Comparison of ENCODE assay signal across 23 mouse cellular contexts in genomic region chr12:90260301-90260700, GRCm38 (mm10).
DNase-seq lines count a peak whose midpoint lies in the region; ATAC-seq and TF ChIP-seq lines count a peak whose summit lies in the region.
"Had no signal": no experiment of that assay in that cellular context is flagged by ENCODE, and none has a peak within 500 bp of the region (broad histone marks: within the 10 kb centered on the region; RNA-seq: fewer than 3 reads in every experiment).

No protein-coding gene starts in this region.

- no peak for TF ChIP-seq CTCF in kidney, adult 2 months (conservative IDR thresholded peaks at IDR 0.05; ENCODE audit: insufficient read depth, insufficient read length, low read depth, low read length)
- no peak for TF ChIP-seq CTCF in testis, adult 2 months (IDR thresholded peaks at IDR 0.05; ENCODE audit: control insufficient read depth, insufficient read depth, insufficient replicate concordance, low read depth, low read length)

- peak; percentile 69; the same call in 1 of the 2 replicates for ATAC-seq in kidney, embryonic 15.5 days (replicated peaks; ENCODE audit: low FRiP score)
- ATAC-seq: forebrain, embryonic 14.5 days; hindbrain, postnatal 0 days had no signal

- no peak overlapping the region for H3K27ac ChIP-seq in kidney, embryonic 15.5 days
- H3K27ac ChIP-seq in kidney, adult 2 months (ENCODE audit: insufficient read depth, low read depth, low read length): no peak overlapping the region
- H3K27ac ChIP-seq in testis, adult 2 months (ENCODE audit: control insufficient read depth, insufficient read depth, low read depth, low read length): no peak overlapping the region
- H3K27ac ChIP-seq: embryonic facial prominence, embryonic 15.5 days; forebrain, embryonic 10.5 days; gastrocnemius, adult 2 months; heart, embryonic 15.5 days; hindbrain, embryonic 13.5 days; hindbrain, postnatal 0 days had no signal

- DNase-seq in kidney, adult 2 months: no peak
- no peak for DNase-seq in testis, postnatal 10 days (ENCODE audit: low spot score)
- peak; percentile 16 for DNase-seq in embryo, embryonic 11 days
- DNase-seq in gastrocnemius, postnatal 4 days (ENCODE audit: low spot score in 2 of 2): no peak
- DNase-seq: adrenal gland, postnatal 10 days; cerebellum, adult 11 months; cerebellum, adult 8-10 months; cerebellum, postnatal 14 days; gastrocnemius, adult 2 months; gastrocnemius, postnatal 25 days; heart, adult 18-20 months; heart, postnatal 14 days had no signal

- 0 out of 2 replicates have a peak, but pooled peaks cover 2% of the 10 kb centered on the region for H3K4me1 ChIP-seq in kidney, embryonic 15.5 days
- no peaks in the 10 kb centered on the region for H3K4me1 ChIP-seq in kidney, adult 2 months (ENCODE audit: control insufficient read depth, insufficient read depth, low read length)
- no peaks in the 10 kb centered on the region for H3K4me1 ChIP-seq in testis, adult 2 months (ENCODE audit: control insufficient read depth, insufficient read depth, low read length)
- H3K4me1 ChIP-seq: embryonic facial prominence, embryonic 15.5 days; forebrain, embryonic 10.5 days; heart, embryonic 15.5 days; hindbrain, embryonic 13.5 days had no signal

- WGBS in kidney, embryonic 15.5 days: 14% methylated on average over 4 of the region's 4 CpGs
- 9% methylated on average over 4 of the region's 4 CpGs for WGBS in kidney, adult 2 months

- no peaks in the 10 kb centered on the region for H3K36me3 ChIP-seq in kidney, embryonic 15.5 days
- no peaks in the 10 kb centered on the region for H3K36me3 ChIP-seq in kidney, adult 2 months (ENCODE audit: control insufficient read depth, insufficient read depth, low read length)
- H3K36me3 ChIP-seq in testis, adult 2 months (ENCODE audit: control insufficient read depth, insufficient read depth, low read length): no peaks in the 10 kb centered on the region
- H3K36me3 ChIP-seq: embryonic facial prominence, embryonic 15.5 days; forebrain, embryonic 10.5 days; G1E; heart, embryonic 15.5 days; hindbrain, embryonic 13.5 days had no signal

- TF ChIP-seq POLR2A in kidney, adult 2 months (IDR thresholded peaks at IDR 0.05; ENCODE audit: low read depth, low read length): no peak
- no peak for TF ChIP-seq POLR2A in testis, adult 2 months (IDR thresholded peaks at IDR 0.05; ENCODE audit: control insufficient read depth, low read depth, low read length)

- H3K4me2 ChIP-seq in kidney, embryonic 15.5 days: no peak overlapping the region
- H3K4me2 ChIP-seq: embryonic facial prominence, embryonic 15.5 days; heart, embryonic 11.5 days; heart, embryonic 15.5 days; hindbrain, embryonic 13.5 days had no signal

- no peaks in the 10 kb centered on the region for H3K9me3 ChIP-seq in kidney, embryonic 15.5 days (replicated peaks)
- H3K9me3 ChIP-seq: embryonic facial prominence, embryonic 15.5 days; forebrain, embryonic 10.5 days; heart, embryonic 15.5 days; hindbrain, embryonic 13.5 days had no signal

- no peak overlapping the region for H3K4me3 ChIP-seq in kidney, embryonic 15.5 days (replicated peaks)
- H3K4me3 ChIP-seq in kidney, adult 2 months (ENCODE audit: insufficient read depth, low read depth, low read length): no peak overlapping the region
- peak overlapping the region; percentile 61 for H3K4me3 ChIP-seq in testis, adult 2 months (ENCODE audit: control insufficient read depth, low read depth, low read length)
- H3K4me3 ChIP-seq: embryonic facial prominence, embryonic 15.5 days; erythroblast, embryonic 14.5 days; forebrain, embryonic 10.5 days; gastrocnemius, adult 2 months; heart, embryonic 15.5 days; hindbrain, embryonic 13.5 days had no signal

- no peak overlapping the region for H3K9ac ChIP-seq in kidney, embryonic 15.5 days
- H3K9ac ChIP-seq: embryonic facial prominence, embryonic 15.5 days; heart, embryonic 15.5 days; hindbrain, embryonic 13.5 days had no signal

- H3K27me3 ChIP-seq in kidney, embryonic 15.5 days: no peaks in the 10 kb centered on the region
- no peaks in the 10 kb centered on the region for H3K27me3 ChIP-seq in kidney, adult 2 months (replicated peaks; ENCODE audit: control insufficient read depth, insufficient read depth, low read length)
- no peaks in the 10 kb centered on the region for H3K27me3 ChIP-seq in testis, adult 2 months (ENCODE audit: control insufficient read depth, insufficient read depth, low read length)
- H3K27me3 ChIP-seq: embryonic facial prominence, embryonic 15.5 days; heart, embryonic 15.5 days; hindbrain, embryonic 13.5 days had no signal
